Mouse (Mus musculus) T-helper 1 cell (primary cell): ENCODE measurements at regions not wholly inside any gene's neighbourhood (a gene's known extent, or its start where the extent isn't known, plus 50 kb on each side); places are given as distances from the start of the nearest gene placed in this dataset.
"Not testable (repeated sequence)": the region's sequence is repeated elsewhere in the genome, so short reads cannot be mapped to it uniquely, and the experiment has no call there.

ENCODE experiments used
- in situ Hi-C: fragments of 300-600 bp; cut with MboI, MseI; formaldehyde crosslinking; loops from one replicate; pipeline ENCODE4 v1.15.1; 2025; ENCODE audit warnings: high pct_unique_total_duplicates

DNA sequence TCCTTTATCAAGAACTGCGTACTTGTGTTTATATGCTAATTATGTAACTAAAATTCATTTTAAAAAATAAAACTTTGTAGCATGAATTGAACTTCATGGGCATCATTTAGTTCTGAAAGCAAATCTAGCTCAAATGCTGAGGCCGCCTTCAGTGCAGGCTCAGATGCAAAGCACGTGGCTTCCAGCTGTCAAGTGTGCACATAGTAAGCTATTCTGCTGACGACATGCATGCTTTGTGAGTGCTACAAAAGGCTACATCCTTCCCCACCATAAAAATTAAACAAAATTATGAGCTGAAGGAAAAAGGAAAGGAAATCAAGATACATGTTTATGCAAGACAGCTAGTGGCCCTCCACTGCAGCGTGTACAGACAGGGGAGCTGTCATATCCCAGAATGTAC is 276.0 kb upstream of the Vstm2a start:
- in situ Hi-C loops, result loop anchor here (5.0 kb wide), 1 partner anchor 101 kb away; no protein-coding TSS in a partner anchor

DNA sequence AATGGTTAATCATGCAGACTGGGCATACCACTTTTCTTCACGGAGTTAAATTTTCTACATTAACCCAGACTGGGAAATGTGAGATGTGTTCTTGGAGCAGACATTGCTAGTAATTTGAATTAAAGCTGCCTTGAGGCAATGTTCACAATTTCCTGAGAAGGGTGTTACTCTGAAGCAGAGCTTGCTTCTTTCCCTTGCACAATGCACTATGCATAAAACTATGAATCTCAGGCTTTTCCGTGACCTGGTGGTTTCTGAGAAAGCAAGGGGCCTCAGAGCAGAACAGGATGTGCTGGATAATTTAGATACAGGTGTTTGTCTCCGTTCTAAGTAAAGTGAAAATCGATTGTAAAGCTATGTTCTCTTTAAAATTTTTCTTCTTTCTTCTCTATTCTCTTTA is 273.0 kb upstream of the Vstm2a start:
- in situ Hi-C loops, result loop anchor here (5.0 kb wide), 1 partner anchor 98 kb away; no protein-coding TSS in a partner anchor

DNA sequence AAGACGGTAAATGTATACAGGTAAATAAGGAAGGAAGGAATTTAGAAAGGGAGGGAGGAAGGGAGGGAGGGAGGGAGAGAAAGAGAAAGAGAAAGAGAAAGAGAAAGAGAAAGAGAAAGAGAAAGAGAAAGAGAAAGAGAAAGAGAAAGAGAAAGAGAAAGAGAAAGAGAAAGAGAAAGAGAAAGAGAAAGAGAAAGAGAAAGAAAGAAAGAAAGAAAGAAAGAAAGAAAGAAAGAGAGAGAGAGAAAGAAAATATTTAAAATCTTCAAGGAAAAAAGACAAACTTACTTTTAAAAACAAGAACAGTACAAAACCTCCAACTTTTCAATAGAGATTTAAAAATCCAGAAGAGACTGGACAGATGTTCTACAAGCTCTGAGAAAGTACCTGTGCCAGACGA is 261.1 kb upstream of the Vstm2a start:
- in situ Hi-C loops, result not testable (repeated sequence)

DNA sequence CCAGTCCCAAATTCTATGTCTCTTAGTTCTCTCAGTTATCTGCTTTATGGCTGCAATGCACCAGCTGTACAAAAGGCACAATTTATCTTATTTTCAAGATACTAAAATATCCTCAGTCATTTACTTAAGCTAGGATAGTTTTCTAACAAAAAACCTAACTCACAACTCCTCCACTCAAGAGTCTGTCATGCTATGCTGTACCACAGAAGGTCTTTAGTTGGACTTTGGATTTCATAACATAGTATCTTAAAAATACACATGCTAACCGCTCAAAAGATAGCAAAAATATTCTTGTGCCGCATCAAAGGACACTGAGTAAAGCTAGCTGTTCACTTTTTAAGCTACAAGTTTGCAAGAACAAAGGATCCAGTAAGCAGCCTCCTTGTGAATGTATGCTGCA is 255.6 kb upstream of the Vstm2a start:
- in situ Hi-C loops, result no loop called here
